Mouse (Mus musculus) intestine, embryonic 14.5 days (tissue): ENCODE data around the gene Uba52. TPM values are rescaled to one million over a fixed set of nuclear protein-coding genes. Genes with fewer than 3 reads are reported as not detected.
A peak's percentile ranks its signal among the peaks of the same experiment; 100 is the strongest.

ENCODE experiments used
- ATAC-seq: fragments of 200-750 bp; cut with Nextera tagmentation; replicated peaks from 2 replicates; pipeline ENCODE4 v1.8.0; 2017; ENCODE audit warnings: low read depth, moderate number of reproducible peaks, moderate TSS enrichment, moderate library complexity; ENCODE audit not compliant: low FRiP score, low TSS enrichment
- DNase-seq: peaks from one replicate; pipeline ENCODE4 v3.0.0-alpha.2; 2018; ENCODE audit warnings: low spot score
- H3K27ac ChIP-seq: fragments of 300-500 bp; sonication (generic); 2 replicates; pipeline ENCODE4 v1.5.1; 2014; ENCODE audit warnings: low read depth, mild to moderate bottlenecking, control low read depth
- H3K27me3 ChIP-seq: fragments of 300-500 bp; sonication (generic); replicated peaks from 2 replicates; pipeline ENCODE4 v1.6.1; 2014; ENCODE audit warnings: low read length, control low read depth; ENCODE audit not compliant: control insufficient read depth, insufficient read depth
- H3K36me3 ChIP-seq: fragments of 300-500 bp; sonication (generic); 2 replicates; pipeline ENCODE4 v1.6.1; 2014; ENCODE audit warnings: low read length, control low read depth; ENCODE audit not compliant: control insufficient read depth, insufficient read depth
- H3K4me1 ChIP-seq: fragments of 300-500 bp; sonication (generic); replicated peaks from 2 replicates; pipeline ENCODE4 v1.6.1; 2014; ENCODE audit warnings: low read length, control low read depth, mixed read lengths; ENCODE audit not compliant: control insufficient read depth, insufficient read depth
- H3K4me2 ChIP-seq: fragments of 300-500 bp; sonication (generic); 2 replicates; pipeline ENCODE4 v1.6.1; 2014; ENCODE audit warnings: low read length
- H3K4me3 ChIP-seq: fragments of 300-500 bp; sonication (generic); 2 replicates; pipeline ENCODE4 v1.5.1; 2014; ENCODE audit warnings: low read depth, low read length, control low read depth, mixed read lengths
- H3K9ac ChIP-seq: fragments of 300-500 bp; sonication (generic); 2 replicates; pipeline ENCODE4 v1.6.1; 2014; ENCODE audit warnings: mild to moderate bottlenecking, low read length
- H3K9me3 ChIP-seq: fragments of 300-500 bp; sonication (generic); 2 replicates; pipeline ENCODE4 v1.6.1; 2016; ENCODE audit warnings: low read length, control low read depth; ENCODE audit not compliant: control insufficient read depth
- WGBS: fragments of 180-500 bp; shearing (Covaris S2); extraction: QIAGEN DNeasy Blood & Tissue Kit; methylation state at CpG from one replicate; pipeline ENCODE4 v1.1.7; 2014; 5-methylcytosine and 5-hydroxymethylcytosine counted together
- polyA plus RNA-seq: library from polyadenylated mRNA; unstranded; fragments of >200 nt; fragmentation: Nextera tagmentation; extraction: Ambion mirVana; gene quantifications from 2 replicates; pipeline ENCODE4 v1.2.1, GENCODE M21; 2014

The Uba52 gene
- polyA plus RNA-seq, 1 experiment from 2014 or later: 1,247 TPM

DNA sequence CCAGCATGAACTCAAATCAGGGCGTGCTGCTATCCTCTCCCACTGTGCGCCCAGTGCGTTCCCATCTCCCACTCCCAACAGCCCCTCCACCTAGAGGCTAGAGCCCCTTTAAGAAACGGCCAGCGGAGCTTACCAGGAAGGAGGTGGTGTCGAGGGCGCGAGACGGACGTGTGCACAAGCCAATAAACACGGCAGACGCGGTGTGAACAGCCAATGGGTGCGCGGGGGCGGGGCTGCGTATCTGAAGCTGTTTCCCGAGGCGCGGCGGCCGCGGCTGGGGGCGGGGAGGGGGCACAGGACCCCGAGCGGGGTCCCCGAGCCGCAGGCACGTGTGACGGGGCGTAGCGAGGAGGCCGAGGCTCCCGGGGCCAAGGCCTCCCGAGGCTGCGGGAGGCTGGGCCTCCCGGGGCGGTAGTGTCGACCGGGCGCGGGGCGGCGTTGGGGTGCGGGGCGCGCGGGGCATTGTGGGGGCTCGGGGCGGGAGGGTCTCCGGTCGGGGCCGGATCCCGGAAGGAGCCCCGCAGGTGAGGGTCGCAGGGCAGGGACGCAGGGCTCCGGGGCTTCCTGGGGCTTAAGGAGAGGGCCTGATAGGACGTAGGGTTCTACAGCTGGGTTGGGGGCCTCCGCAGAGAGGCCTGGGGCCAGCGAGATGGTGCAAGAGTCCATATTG lies 17.0 kb upstream of the Uba52 start, which contains the start of the genes Fkbp8 and Kxd1:
Fkbp8 (plus strand) TSS at position 213 of the 670 bp plus-strand sequence.
Kxd1 (minus strand) TSS at position 445 of the 670 bp plus-strand sequence.
- Histone ChIP-seq H3K9ac (peak within 1 kb of the TSS; percentile 92), H3K4me1 (peaks cover 13% of the 10 kb centered on the region), H3K36me3 (peaks cover 30% of the 10 kb centered on the region), H3K4me2 (peak within 1 kb of the TSS; percentile 74), H3K4me3 (peak within 1 kb of the TSS; percentile 56), H3K27ac (peak within 1 kb of the TSS; percentile 90), H3K27me3 (no peaks in the 10 kb centered on the region), H3K9me3 (no peaks in the 10 kb centered on the region)
- ATAC-seq (peak; percentile 90), DNase-seq (peak; percentile 100)
- under 1% methylated on average over 51 of the region's 61 CpGs for WGBS

DNA sequence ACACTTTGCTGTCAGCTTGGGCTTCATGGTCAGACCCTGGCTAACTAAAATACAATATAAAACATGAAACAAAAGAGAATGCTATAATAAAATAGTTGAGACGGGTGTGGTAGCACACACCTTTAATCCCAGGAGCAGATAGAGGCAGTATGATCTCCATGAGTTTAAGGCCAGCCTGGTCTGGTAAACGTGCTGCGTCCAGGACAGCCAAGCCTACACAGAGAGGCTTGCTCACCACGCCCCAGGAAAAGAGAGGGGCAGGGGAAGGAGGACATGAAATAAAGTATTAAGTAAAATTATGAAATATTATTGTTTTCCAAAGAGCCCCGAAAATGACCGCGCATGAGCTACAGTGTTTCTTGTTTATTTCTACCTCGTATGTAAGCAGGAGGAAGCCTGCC lies 16.5 kb upstream of the Uba52 start:
- WGBS: 2% methylated on average over 8 of the region's 8 CpGs
- Histone ChIP-seq H3K27me3 (no peaks in the 10 kb centered on the region), H3K9ac (peak overlapping the region; percentile 92), H3K4me1 (peaks cover 17% of the 10 kb centered on the region), H3K4me2 (peak overlapping the region; percentile 74), H3K36me3 (peaks cover 25% of the 10 kb centered on the region), H3K4me3 (peak overlapping the region; percentile 56), H3K27ac (peak overlapping the region; percentile 90), H3K9me3 (no peaks in the 10 kb centered on the region)
- DNase-seq: no peak
- no peak for ATAC-seq

DNA sequence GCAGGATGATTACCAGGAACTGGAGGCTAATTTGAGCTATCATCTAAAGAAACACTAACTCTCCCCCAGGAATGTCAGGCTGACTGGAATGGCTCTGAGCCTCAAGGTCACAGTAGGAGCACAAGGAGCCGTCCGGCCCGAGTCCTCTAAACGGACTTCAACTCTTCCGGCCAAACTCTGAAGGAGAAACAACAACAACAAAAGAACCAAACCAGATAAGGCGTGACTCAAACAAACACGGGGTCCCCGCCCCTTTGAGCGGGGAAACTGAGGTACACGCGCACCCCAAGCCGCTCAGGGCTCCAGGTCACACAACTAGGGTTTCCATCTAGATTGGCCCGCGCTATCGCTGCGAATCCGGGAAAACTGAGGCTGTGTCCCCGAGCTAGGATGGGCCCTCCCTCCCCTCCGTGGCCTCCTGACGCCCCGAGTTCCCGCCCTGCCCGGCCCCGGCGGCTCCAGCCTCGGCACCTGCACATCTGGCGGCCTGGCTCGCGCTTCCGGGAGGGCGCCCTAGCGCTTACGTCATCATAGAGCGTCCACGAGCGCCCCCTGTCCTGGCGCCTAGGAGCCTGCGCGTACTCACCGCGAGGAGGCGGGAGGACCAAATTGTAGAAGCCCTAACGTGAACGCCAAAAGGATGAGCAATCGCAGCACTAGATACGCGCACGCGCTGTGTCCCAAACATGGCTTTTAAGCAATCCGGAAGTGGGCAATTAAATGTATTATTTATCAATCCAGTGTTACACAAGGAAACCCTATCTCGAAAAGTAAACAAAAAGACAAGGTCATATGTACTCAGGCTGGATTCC lies 12.2 kb upstream of the Uba52 start:
- H3K27ac ChIP-seq: peak overlapping the region; percentile 89
- peaks cover 12% of the 10 kb centered on the region for H3K4me1 ChIP-seq
- H3K9me3 ChIP-seq: no peaks in the 10 kb centered on the region
- peaks cover 19% of the 10 kb centered on the region for H3K36me3 ChIP-seq
- peak overlapping the region; percentile 70 for H3K9ac ChIP-seq
- ATAC-seq (peak; percentile 79), DNase-seq (peak; percentile 96)
- H3K27me3 ChIP-seq: no peaks in the 10 kb centered on the region
- peak overlapping the region; percentile 79 for H3K4me2 ChIP-seq
- H3K4me3 ChIP-seq: peak overlapping the region; percentile 76
- WGBS: under 1% methylated on average over 51 of the region's 51 CpGs

DNA sequence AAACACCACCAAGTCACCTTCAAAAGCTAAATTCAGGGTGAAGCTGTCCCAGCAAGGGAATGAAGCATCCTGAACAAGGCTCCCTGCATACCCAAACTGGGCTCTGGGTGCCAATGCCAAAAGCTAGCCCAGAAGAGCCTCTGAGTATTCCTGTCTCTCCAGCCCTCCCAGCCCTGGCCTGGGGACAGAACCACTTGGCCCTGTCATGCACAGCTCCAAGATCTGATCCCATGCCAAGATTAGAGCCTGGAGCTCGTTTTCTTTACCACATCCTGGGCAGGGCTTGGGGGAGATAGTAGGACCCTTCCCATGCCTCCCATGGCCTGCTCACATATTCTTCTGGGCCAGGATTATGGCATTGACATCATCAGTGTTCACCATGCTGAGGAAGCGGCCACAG lies 9.0 kb upstream of the Uba52 start:
- H3K4me3 ChIP-seq: no peak overlapping the region
- 66% methylated on average over 2 of the region's 2 CpGs for WGBS
- H3K27ac ChIP-seq: no peak overlapping the region
- H3K9ac ChIP-seq: no peak overlapping the region
- DNase-seq: no peak
- H3K4me1 ChIP-seq: peaks cover 5% of the 10 kb centered on the region
- no peak for ATAC-seq
- H3K27me3 ChIP-seq: no peaks in the 10 kb centered on the region
- H3K4me2 ChIP-seq: no peak overlapping the region
- no peaks in the 10 kb centered on the region for H3K9me3 ChIP-seq
- peaks cover 38% of the 10 kb centered on the region for H3K36me3 ChIP-seq

DNA sequence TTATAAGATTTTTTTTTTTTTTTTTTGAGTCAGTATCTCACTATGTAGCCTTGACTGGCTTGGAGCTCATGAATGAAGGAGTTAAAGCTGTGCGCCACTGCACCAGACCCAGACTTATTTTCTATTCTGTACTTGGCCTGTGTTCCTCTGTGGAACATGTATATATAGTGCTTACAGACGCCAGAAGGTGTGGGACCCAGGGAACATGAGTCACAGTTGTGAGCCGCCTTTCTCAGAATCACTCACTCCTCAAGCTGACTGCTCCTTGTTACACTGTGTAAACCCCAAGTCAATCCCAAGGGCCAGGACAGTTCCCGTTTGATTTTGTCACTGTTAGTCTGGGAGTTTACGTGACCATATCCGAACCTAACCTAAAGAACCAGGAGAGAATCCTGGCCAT lies 8.4 kb upstream of the Uba52 start:
- Histone ChIP-seq H3K4me1 (peaks cover 5% of the 10 kb centered on the region), H3K9me3 (no peaks in the 10 kb centered on the region), H3K27me3 (no peaks in the 10 kb centered on the region), H3K27ac (no peak overlapping the region), H3K9ac (no peak overlapping the region), H3K36me3 (peaks cover 38% of the 10 kb centered on the region), H3K4me3 (no peak overlapping the region), H3K4me2 (no peak overlapping the region)
- 92% methylated on average over 6 of the region's 6 CpGs for WGBS
- DNase-seq (no peak), ATAC-seq (no peak)

DNA sequence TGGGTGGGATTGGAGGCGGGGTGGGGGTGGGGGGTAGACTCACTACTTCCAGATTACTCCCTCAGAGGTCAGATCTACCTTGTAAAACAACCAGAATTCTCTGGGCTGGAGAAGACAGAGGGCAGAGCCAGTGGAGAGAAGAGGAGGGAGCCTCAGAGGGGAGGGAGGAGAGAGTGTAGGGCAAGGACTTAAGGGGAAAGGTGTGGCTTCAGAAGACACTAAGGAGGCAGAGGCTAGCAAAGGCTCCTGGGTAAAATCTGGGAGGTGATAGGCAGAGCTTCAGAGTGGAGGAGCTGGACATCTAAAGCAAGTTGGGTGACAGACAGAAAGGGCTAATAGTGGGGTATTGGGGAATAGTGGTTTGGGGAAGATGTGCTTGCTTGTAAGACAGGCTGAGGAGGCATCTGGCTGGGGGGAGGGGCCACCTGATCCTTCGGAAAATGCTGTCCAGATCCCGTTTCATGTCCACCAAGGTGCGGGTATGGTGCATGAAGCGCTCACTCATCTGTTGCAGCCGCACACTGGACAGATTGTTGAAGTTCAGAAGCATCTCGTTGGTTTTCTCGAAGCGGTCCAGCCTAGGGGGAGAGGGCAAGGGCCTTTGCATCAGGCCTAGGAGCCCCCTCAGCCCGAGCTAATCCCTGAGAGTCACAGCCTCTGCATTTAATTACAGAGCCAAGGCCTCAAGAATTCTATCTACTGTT lies 7.5 kb upstream of the Uba52 start:
- no peak overlapping the region for H3K4me3 ChIP-seq
- no peak overlapping the region for H3K4me2 ChIP-seq
- WGBS: 71% methylated on average over 10 of the region's 10 CpGs
- no peak overlapping the region for H3K27ac ChIP-seq
- no peaks in the 10 kb centered on the region for H3K27me3 ChIP-seq
- no peak overlapping the region for H3K9ac ChIP-seq
- peaks cover 42% of the 10 kb centered on the region for H3K36me3 ChIP-seq
- no peaks in the 10 kb centered on the region for H3K9me3 ChIP-seq
- DNase-seq (no peak), ATAC-seq (no peak)
- peaks cover 5% of the 10 kb centered on the region; the same call in 1 of the 2 replicates for H3K4me1 ChIP-seq

DNA sequence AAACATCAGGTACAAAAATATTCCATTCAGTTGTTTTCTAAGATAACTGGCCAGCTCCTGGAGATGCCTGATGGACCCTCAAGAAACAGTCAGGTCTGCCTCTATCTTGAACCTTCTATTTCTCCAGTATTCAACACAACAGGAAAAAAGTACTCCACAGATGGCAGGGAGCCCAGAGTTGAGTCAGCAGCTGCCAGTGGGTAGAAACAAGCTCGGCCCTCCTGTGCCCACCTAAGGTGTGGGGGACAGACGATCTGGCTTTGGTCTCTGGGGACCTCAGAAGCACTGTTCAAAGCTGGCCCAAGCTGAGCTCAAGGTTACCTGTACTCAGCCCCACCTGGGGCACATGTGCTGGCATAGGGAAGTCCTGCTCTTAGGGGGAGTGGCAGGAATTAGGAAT lies 2.8 kb upstream of the Uba52 start:
- Histone ChIP-seq H3K9ac (no peak overlapping the region), H3K36me3 (peaks cover 39% of the 10 kb centered on the region), H3K9me3 (no peaks in the 10 kb centered on the region), H3K27me3 (no peaks in the 10 kb centered on the region), H3K4me2 (no peak overlapping the region), H3K4me3 (no peak overlapping the region), H3K27ac (no peak overlapping the region), H3K4me1 (peaks cover 8% of the 10 kb centered on the region)
- ATAC-seq (no peak), DNase-seq (no peak)
- WGBS: 49% methylated on average over 2 of the region's 2 CpGs

DNA sequence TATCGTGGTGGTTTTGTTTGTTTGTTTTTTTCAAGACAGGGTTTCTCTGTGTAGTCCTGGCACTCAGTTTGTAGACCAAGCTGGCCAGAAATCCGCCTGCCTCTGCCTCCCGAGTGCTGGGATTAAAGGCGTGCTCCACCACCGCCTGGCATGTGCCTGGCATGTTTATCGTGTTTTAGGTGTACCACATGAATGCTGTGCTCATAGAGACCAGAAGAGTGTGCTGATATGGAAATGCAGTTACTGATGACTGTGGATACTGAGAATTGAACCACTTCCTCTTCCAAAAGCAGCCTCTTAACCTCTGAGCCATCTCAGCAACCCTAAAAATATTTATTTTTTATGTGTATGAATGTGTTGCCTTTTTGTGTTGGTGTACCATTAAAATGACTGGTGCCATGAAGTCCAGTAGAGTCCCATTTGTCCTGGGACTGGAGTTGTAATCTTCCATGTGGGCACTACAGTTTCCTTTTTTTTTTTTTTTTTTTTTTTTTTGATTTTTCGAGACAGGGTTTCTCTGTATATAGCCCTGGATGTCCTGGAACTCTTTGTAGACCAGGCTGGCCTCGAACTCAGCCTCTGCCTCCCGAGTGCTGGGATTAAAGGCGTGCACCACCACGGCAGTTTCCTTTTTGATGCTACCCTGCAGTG lies 1.8 kb upstream of the Uba52 start:
- Histone ChIP-seq H3K27ac (no peak overlapping the region), H3K4me3 (no peak overlapping the region), H3K9me3 (no peaks in the 10 kb centered on the region), H3K4me1 (peaks cover 8% of the 10 kb centered on the region), H3K9ac (no peak overlapping the region), H3K27me3 (no peaks in the 10 kb centered on the region), H3K4me2 (no peak overlapping the region), H3K36me3 (peaks cover 42% of the 10 kb centered on the region)
- no peak for DNase-seq
- ATAC-seq: no peak
- WGBS: 93% methylated on average over 11 of the region's 11 CpGs
